8 mouse cellular contexts compared by ENCODE assay signal in genomic region chr7:16739056-16739604, GRCm38 (mm10). TPM values are rescaled to one million over a fixed set of nuclear protein-coding genes. Genes with fewer than 3 reads are reported as not detected.
DNase-seq lines count a peak whose midpoint lies in the region; ATAC-seq and TF ChIP-seq lines count a peak whose summit lies in the region.

No protein-coding gene starts in this region.

- H3K4me3 ChIP-seq in cerebellum, adult 2 months (replicated peaks; ENCODE audit: insufficient read depth, low read depth, low read length) = peak overlapping the region; percentile 95
- H3K4me3 ChIP-seq in neural tube, embryonic 11.5 days (ENCODE audit: low read depth, low read length) = peak overlapping the region; percentile 74
- H3K4me3 ChIP-seq in limb, embryonic 13.5 days = peak overlapping the region; percentile 85
- H3K4me3 ChIP-seq in stomach, embryonic 16.5 days (replicated peaks; ENCODE audit: low read length) = peak overlapping the region; percentile 93

- no peak for TF ChIP-seq CTCF in cerebellum, adult 2 months (IDR thresholded peaks at IDR 0.05; ENCODE audit: borderline replicate concordance, insufficient read depth, low read depth, low read length)

- peak overlapping the region; percentile 70 for H3K9ac ChIP-seq in neural tube, embryonic 11.5 days (ENCODE audit: low read length)
- H3K9ac ChIP-seq in limb, embryonic 13.5 days = peak overlapping the region; percentile 93
- H3K9ac ChIP-seq in stomach, embryonic 16.5 days (ENCODE audit: low read length) = peak overlapping the region; percentile 92

- WGBS in cerebellum, adult 2 months = 56% methylated on average over 10 of the region's 10 CpGs
- 64% methylated on average over 10 of the region's 10 CpGs for WGBS in neural tube, embryonic 11.5 days
- 58% methylated on average over 10 of the region's 10 CpGs for WGBS in limb, embryonic 13.5 days
- 51% methylated on average over 10 of the region's 10 CpGs for WGBS in stomach, embryonic 16.5 days

- H3K4me2 ChIP-seq in neural tube, embryonic 11.5 days (ENCODE audit: low read depth) = peak overlapping the region; percentile 55
- H3K4me2 ChIP-seq in limb, embryonic 13.5 days (replicated peaks) = peak overlapping the region; percentile 95
- peak overlapping the region; percentile 97 for H3K4me2 ChIP-seq in stomach, embryonic 16.5 days (ENCODE audit: low read depth, low read length)

- H3K27ac ChIP-seq in cerebellum, adult 2 months (ENCODE audit: insufficient read depth, low read length) = no peak overlapping the region
- no peak overlapping the region for H3K27ac ChIP-seq in neural tube, embryonic 11.5 days (ENCODE audit: low read depth, low read length)
- no peak overlapping the region for H3K27ac ChIP-seq in limb, embryonic 13.5 days
- H3K27ac ChIP-seq in stomach, embryonic 16.5 days (ENCODE audit: low read length) = 0 out of 2 replicates have a peak overlapping the region, but pooled peaks have one; percentile 66

- peaks cover 4% of the 10 kb centered on the region; the same call in 1 of the 2 replicates for H3K36me3 ChIP-seq in neural tube, embryonic 11.5 days (ENCODE audit: control insufficient read depth, insufficient read depth, low read length)
- peaks cover 27% of the 10 kb centered on the region for H3K36me3 ChIP-seq in limb, embryonic 13.5 days
- H3K36me3 ChIP-seq in stomach, embryonic 16.5 days (ENCODE audit: control insufficient read depth, insufficient read depth, low read length) = peaks cover 8% of the 10 kb centered on the region; the same call in 1 of the 2 replicates

- no peaks in the 10 kb centered on the region for H3K9me3 ChIP-seq in neural tube, embryonic 11.5 days (ENCODE audit: control insufficient read depth, low read length)
- H3K9me3 ChIP-seq in limb, embryonic 13.5 days = no peaks in the 10 kb centered on the region
- no peaks in the 10 kb centered on the region for H3K9me3 ChIP-seq in stomach, embryonic 16.5 days (replicated peaks; ENCODE audit: control insufficient read depth, low read length)

- no peaks in the 10 kb centered on the region for H3K27me3 ChIP-seq in cerebellum, adult 2 months (ENCODE audit: control insufficient read depth, insufficient read depth, low read length)
- no peaks in the 10 kb centered on the region for H3K27me3 ChIP-seq in neural tube, embryonic 11.5 days (ENCODE audit: control insufficient read depth, insufficient read depth, low read length)
- H3K27me3 ChIP-seq in limb, embryonic 13.5 days = no peaks in the 10 kb centered on the region
- H3K27me3 ChIP-seq in stomach, embryonic 16.5 days (ENCODE audit: control insufficient read depth, insufficient read depth, low read length) = no peaks in the 10 kb centered on the region

- TF ChIP-seq POLR2A in cerebellum, adult 2 months (IDR thresholded peaks at IDR 0.05; ENCODE audit: borderline replicate concordance, insufficient read depth, low read length) = no peak

- 0 out of 2 replicates have a peak, but pooled peaks have one; percentile 6 for ATAC-seq in neural tube, embryonic 11.5 days (ENCODE audit: insufficient read depth, low FRiP score, low TSS enrichment)
- ATAC-seq in limb, embryonic 13.5 days (ENCODE audit: low FRiP score, low read depth) = no peak
- no peak for ATAC-seq in stomach, embryonic 16.5 days (ENCODE audit: insufficient read depth, low FRiP score)

- peaks cover 16% of the 10 kb centered on the region for H3K4me1 ChIP-seq in cerebellum, adult 2 months (ENCODE audit: control insufficient read depth, insufficient read depth, low read length)
- H3K4me1 ChIP-seq in neural tube, embryonic 11.5 days (ENCODE audit: control insufficient read depth, insufficient read depth, low read length) = peaks cover 6% of the 10 kb centered on the region
- H3K4me1 ChIP-seq in limb, embryonic 13.5 days = peaks cover 19% of the 10 kb centered on the region
- peaks cover 13% of the 10 kb centered on the region for H3K4me1 ChIP-seq in stomach, embryonic 16.5 days (ENCODE audit: control insufficient read depth, insufficient read depth, low read length)

- DNase-seq in cerebellum, adult 2 months = no peak
- DNase-seq in cerebellum, postnatal 36 days = no peak
- no peak for DNase-seq in neural tube, embryonic 11.5 days (ENCODE audit: low spot score)
- DNase-seq in neural tube, embryonic 10.5 days (ENCODE audit: extremely low spot score, low spot score) = no peak
- no peak for DNase-seq in urinary bladder, postnatal 10 days (ENCODE audit: low spot score)
- no peak for DNase-seq in gastrocnemius, postnatal 25 days

RNA-seq across cellular contexts. Expression of gene Ap2s1, which starts 0.9 kb away (rescaled TPM):
- polyA plus RNA-seq in cerebellum, adult 2 months (2012; rRNA removed) = 424 and 454 TPM in 2 replicates
- polyA plus RNA-seq in neural tube, embryonic 11.5 days (2014; fragmentation: Nextera tagmentation; extraction: Ambion mirVana) = 284 and 285 TPM in 2 replicates
- polyA plus RNA-seq in limb, embryonic 13.5 days (2015; fragmentation: Nextera tagmentation; extraction: Ambion mirVana) = 243 and 265 TPM in 2 replicates
- polyA plus RNA-seq in stomach, embryonic 16.5 days (2015; fragmentation: Nextera tagmentation; extraction: Ambion mirVana) = 229 and 231 TPM in 2 replicates
- total RNA-seq in gastrocnemius, postnatal 25 days (2021) = 10 to 100 TPM; 52.5 to 56.7 TPM

RNA-seq across cellular contexts. Expression of gene Ceacam9, which starts 17.4 kb away (rescaled TPM):
- not detected in 2 replicates for polyA plus RNA-seq in cerebellum, adult 2 months (2012; rRNA removed)
- polyA plus RNA-seq in neural tube, embryonic 11.5 days (2014; fragmentation: Nextera tagmentation; extraction: Ambion mirVana) = not detected in 2 replicates
- not detected in 2 replicates for polyA plus RNA-seq in limb, embryonic 13.5 days (2015; fragmentation: Nextera tagmentation; extraction: Ambion mirVana)
- not detected in 2 replicates for polyA plus RNA-seq in stomach, embryonic 16.5 days (2015; fragmentation: Nextera tagmentation; extraction: Ambion mirVana)
- total RNA-seq in gastrocnemius, postnatal 25 days (2021) = not detected

RNA-seq across cellular contexts. Expression of gene Slc1a5, which starts 42.0 kb away (rescaled TPM):
- 3.5 and 4.0 TPM in 2 replicates for polyA plus RNA-seq in cerebellum, adult 2 months (2012; rRNA removed)
- polyA plus RNA-seq in neural tube, embryonic 11.5 days (2014; fragmentation: Nextera tagmentation; extraction: Ambion mirVana) = 17.2 and 17.3 TPM in 2 replicates
- 33.1 and 35.5 TPM in 2 replicates for polyA plus RNA-seq in limb, embryonic 13.5 days (2015; fragmentation: Nextera tagmentation; extraction: Ambion mirVana)
- polyA plus RNA-seq in stomach, embryonic 16.5 days (2015; fragmentation: Nextera tagmentation; extraction: Ambion mirVana) = 43.1 and 46.6 TPM in 2 replicates
- 10 to 100 TPM; 14.2 to 47.4 TPM for total RNA-seq in gastrocnemius, postnatal 25 days (2021)
